Mouse (Mus musculus) CD4-positive, CD25-positive, alpha-beta regulatory T cell, adult 2 months (primary cell): Measurements from ENCODE around the gene Cyb5d1.

Source experiments
- DNase-seq: peaks from one replicate; pipeline ENCODE4 v3.0.0-alpha.2; 2012; ENCODE audit warnings: low read depth, low spot score

The Cyb5d1 gene

DNA sequence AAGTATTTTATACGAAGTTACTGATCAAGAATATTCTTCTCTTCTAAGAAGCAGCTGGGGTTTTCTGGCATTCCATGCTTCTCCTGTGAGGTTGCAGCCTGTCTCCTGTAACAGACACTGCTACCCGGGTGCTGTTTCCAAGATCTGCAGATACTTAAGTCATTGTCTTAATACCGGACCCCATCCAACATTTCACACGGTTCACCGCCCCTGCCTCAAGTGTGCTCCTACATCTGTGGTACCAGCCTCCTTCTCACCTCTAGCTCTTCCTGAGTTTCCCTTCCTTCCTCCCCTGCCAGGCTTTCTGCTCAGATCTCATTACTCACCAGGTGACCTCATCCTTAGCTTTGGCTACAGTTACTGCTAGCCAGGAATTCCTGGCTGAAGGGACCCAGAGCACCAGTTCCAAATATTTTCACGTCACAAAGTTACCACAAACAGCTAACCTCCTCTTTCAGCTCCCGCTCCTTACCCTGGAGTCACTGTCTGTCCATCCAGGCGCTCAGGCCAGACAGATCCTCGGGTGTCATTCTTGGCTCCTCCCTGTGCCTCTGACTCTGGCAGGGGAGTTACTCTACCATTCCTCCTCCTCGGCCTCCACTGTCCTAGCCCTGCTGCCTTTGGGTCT lies 12.8 kb downstream of the Cyb5d1 start:
- no peak for DNase-seq

DNA sequence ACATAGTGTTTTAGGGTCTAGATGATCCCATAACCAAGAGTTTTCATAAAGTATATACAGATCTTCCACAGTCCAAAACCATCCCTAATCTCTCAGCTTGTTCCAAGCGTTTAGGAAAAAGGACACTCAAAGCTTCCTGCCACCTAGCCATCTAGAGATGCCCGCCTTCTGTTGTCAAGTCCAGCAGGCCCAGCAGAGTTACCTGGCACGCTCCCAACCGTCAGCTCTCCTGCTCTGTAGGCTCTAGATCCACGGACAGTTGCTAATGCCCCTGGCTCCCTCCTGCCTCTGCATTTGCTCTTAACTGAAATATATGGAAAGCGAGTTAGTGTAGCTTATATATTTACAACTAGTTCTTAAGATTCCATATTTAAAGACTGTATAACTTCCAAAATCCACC lies 14.1 kb downstream of the Cyb5d1 start:
- DNase-seq, result no peak

DNA sequence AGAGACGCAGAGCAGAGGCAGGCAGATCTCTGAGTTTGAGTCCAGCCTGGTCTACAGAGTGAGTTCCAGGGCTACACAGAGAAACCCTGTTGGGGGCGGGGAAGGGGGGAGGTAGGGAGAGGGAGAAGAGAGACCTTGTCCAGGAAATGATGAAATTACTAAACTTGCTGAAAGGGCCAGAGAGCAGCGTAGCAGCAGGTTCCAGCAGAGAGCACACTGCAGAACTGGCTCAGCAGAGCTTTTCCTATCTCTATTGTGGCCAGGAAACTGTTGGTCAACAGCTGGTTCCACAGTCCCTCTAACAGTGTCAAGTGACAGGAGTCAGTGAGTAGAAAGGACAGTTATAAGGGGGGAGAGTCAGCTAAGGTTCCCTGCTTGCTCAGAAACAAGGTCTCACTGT lies 15.8 kb downstream of the Cyb5d1 start:
- no peak for DNase-seq

DNA sequence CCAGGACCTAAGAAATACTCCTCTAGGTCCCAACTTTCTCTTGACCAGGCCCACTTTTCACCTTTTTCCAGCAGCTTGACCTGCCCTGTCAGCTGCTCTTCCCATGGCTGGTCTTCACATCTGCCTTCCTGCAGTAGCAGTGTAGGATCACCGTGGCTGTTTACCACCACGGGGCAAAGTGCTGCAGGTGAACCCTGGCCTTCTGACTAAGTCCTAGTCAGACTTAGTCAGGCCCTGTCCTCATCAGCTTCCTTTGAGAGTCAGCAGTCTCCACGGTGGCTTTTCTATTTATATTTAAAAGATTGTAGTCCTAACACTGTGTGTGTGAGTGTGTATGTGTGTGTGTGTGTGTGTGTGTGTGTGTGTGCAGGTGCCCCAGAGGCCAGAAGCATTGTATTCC lies 17.7 kb downstream of the Cyb5d1 start:
- DNase-seq, result no peak

DNA sequence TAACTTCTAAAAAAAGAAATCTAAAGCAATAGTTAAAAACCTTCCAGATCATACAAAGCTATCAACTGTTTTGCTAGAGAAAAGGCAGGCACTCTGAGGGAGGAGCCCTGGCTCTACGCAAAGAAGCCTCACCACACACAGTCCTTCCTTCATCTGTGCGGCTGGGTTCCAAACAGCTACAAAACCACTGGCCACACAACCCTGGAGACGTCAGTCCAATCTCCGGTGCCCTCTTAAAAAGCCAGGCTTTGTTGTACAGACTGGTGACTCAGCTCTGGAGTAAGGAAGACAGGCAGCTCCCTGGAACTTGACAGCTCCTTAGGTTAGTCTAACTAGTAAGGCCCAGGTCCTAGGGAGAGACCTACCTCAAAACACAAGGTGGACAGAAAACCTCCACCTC lies 19.8 kb downstream of the Cyb5d1 start:
- DNase-seq, result no peak

DNA sequence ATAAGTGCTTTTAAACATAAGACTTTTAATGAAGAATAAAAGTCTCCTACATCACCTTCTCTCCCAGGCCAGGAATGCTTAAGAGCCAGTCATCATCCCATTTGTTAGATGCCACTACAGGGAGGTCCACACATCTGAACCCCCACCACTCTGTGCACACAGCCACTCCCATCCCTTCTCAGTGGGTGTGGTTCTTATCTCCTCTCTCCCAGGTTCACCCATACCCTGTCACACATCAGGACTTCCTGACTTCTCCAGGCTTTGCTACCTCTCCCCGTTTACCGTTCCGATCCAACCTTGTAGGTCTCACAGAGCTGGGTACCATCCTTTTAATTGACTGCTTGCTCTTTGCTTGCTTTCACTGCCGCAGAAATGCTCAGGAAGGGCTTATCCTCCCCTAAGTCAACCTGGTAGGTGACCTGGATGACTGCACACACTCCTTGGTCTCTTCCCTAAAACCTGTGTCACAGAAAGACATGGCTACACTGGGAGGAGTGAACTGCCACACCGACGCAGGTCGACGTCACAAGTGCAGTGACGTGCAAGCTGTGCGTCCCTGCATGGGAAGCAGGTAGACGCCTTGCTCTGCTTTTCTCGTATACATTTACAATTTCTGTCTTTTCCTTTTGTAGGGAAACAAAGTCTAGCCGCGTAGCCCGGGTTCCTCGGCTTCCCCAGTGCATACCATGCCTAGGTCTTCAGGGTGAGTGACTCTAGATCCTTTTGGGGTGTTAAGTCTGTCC lies 22.0 kb downstream of the Cyb5d1 start:
- DNase-seq, result no peak

DNA sequence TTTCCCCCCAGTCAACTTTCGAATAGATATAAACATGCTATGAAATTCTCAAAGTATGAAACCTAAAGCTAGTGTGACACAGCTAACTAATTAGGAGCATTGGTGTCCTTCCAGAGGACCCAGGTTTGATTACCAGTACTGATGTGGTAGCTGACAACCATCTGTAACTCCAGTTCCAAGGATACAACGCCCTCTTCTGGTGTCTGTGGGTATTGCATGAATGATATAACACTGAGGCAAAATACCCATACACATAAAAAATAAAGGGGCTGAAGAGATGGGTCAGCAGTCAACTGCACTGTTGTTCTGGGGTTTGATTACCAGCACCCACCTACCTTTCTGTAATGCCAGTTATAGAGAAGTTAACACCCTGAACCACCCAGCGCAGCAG lies 22.7 kb downstream of the Cyb5d1 start:
- peak; percentile 79 for DNase-seq

DNA sequence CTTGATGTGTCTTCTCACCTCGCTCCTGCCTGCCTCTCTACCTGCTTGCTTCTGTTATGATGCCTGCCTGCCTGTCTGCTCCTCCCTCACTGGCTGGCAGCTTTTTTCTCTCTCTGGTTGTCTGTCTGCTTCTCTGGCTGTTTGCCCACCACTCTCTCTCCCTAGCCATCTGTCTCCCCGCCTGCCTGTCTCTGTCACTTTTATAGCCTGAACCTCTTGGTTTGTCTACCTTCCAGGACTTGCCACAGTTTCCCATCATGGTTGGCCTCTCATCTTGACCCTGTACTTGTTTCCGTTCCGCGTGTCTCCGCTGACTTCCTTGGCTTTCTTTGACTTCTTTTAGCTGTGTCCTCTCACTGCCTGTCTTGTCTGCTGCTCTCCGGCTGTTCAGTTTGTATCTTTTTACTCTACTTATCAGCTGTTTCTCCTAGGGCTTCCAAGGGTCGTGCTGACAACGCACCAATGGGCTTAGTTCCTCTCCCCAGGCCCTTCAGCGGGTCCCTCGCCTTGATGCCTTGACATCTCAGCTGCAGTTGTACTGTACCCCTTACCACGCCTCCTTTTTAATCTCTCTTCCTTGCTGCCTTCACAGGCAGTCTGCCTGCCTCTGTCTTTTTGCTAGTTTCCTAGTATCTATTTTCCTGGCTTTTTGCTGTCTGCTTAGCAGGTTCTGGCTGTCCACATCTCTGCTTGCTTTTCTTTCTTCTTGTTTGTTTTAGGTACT lies 23.2 kb downstream of the Cyb5d1 start:
- peak; percentile 47 for DNase-seq

DNA sequence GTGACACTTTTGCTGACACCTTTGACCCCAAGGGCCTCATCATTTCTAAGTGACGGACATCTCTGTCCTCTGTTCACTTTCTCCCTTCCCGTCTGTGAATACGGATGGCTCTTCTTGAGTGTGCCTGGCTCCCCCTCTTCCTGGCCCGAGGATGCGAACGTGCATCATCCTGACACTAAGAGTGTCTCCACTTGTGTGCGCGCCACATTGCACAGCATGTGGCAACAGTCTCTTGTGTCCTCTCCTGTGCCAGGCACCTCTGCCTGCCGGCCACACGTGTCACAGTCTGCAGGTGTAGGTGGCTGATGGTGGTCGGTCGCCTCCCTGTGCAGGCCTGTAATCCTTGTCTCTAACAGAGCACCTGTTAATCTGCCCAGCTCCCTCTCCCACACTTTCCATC lies 23.8 kb downstream of the Cyb5d1 start:
- no peak for DNase-seq

DNA sequence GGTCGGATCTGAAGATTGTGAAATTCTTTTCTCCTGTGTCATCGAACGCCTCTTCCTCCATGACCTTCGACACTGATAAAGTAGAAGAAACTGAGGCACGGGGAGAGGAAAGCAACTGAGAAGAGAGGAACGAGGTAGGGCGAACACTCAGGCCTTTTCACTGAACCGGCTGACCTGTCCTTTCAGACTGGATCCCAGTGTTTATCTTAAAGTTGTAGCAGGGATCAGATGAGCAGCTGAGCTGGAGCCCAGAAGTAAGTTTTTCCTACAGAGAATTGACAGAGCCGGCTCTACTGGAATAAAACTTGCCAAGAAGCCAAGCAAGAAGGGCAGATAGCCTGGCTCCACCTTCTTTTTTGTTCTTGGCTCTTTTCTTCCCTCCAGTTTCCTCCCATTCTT lies 24.6 kb downstream of the Cyb5d1 start:
- no peak for DNase-seq

DNA sequence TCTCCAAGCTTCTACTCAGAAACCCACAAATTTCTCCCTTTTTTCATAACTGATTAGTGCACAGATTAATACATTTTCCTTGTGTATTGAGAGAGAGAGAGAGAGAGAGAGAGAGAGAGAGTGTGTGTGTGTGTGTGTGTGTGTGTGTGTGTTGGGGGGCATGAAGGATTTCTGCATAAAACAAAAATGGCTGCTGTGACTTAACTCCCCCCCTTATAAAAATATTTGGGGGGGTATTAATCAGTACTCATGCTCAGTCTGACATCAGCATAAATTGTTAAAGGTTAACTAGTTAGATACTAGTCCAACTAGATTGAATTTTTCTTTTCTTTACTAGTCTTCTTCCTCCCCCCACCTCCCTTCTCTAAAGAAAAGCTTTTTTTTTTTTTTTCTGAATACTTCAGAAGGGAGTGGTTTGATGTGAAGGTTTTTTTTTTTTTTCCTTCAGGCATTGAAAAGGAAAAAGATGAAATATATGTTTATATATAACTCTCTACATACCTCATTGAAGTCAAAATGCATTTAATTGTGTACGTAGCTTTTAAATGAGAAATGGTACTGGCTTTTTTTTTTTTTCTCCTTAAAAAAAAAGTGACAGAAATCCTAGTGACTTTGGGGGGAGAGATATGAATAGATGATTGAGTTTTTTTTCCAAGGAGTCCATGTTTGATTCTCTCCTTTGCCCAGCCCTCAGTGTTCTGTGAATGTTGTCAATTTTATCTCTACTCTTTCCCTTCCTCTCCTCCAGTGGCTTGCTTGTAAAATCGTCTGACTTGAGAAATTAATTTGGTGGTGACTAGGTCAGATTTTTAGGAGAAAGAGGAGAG lies 25.2 kb downstream of the Cyb5d1 start:
- no peak for DNase-seq

DNA sequence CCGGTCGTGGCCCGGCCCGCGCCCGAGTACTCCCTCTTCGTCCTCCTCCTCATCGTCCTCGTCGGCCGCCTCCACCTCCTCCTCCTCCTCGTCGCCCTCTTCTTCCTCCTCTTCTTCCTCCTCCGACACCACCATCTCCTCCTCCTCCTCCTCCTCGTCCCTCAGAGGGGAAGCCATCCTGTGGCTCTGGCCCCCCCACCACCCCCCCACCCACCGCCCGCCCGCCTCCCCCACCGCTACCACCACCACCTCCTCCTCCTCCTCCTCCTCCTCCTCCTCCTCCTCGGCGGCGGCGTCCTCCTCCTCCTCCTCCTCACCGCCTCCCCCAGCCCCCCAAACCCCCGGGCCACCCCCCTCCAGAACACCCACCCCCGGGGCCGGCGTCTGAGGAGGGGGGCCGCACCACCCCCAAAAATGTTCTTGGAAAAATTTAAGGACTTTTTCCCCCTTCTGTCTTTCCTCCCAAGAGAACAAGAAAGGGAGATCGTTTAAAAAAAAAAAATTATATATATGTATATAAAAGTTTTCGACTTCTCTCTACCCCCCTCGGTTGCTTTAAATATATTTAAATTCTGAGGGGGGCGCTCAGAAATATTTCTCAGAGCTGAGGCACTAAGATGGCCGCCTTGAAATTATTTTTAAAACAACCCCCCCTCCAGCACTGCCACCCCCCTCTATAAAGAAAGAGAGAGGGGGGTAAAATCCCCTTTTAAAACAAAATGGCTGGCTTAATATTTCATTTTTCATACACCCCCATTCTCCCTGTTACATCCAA lies 26.0 kb downstream of the Cyb5d1 start, which contains the start of gene Chd3:
Gene Chd3 (minus strand): TSS at position 192 of the 775 bp plus-strand sequence.
- peak; percentile 44 for DNase-seq

DNA sequence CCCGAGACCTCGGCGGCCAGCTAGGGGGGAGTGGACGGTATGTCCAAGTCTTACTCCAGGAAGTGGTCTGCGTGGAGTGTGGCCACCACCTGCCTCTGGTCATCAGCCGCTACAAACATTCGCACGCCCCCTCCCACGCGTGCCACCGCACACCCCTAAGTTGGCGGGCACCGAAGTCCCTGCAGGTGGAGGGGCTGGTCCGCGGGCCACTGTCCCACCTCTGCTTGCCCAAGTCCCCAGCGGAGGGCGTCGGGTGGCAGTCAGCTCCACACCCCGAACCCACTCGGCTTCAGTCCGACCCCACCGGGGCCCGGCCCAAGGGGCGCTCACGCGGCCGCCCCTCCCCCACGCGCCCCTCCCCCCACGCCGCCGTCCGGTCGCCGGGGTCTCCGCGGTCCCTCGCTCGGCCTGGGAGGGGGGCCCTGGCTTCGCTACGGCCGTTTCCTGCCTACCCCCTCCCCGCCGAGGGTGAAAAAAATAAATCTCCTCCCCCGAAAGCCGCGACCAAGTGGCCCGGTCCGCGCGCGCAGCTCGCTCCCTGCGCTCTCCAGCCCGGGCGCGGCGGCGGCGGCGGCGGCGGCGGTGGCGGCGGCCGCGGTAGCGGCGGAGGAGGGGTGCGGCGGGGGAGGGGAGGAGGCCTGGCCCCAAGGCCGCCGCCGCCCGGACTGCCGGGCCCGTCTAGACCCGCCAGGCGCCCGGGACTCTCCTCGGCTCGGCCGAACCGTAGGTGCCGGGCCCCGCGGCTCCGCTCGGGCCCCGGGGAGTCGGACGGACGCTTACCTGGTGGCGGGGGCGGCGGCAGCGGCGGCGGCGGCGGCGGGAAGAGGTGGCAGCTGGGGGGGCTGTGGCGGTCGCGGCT lies 26.8 kb downstream of the Cyb5d1 start:
- DNase-seq, result peak; percentile 68

DNA sequence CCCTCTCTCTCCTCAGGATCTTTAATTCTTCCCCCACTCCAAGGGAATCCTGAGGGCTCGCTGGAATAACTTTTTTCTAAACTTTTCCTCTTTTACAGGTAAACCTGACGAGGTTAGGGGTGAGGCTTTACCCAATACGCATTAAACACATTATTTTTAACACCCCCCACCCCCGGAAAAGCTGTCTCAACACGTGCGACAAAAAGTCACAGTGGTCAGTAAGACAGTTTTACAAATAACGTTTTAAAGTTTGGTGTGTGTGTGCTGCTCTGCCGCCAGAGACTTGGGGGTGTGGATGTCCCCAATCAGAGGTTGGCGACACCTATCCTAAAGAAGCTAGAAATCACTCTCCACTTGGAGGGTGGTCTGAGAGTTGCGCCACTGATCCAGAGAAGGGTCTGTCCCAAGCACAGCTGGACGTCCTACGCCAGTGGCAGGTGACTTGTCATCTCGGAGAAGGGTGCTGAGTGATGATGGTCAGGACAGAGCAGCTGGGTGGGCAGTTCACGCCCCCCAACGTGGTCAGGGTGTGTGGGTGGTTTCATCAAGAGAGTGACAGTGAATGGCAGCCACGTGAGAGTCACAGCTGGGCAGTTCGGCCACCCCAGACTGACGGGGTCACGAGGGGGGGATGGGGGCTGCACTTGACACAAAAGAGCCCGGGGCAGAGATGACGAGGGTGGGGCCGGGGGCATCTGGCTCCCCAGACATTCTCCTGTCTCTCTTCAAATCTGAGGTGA lies 27.6 kb downstream of the Cyb5d1 start:
- peak; percentile 54 for DNase-seq

DNA sequence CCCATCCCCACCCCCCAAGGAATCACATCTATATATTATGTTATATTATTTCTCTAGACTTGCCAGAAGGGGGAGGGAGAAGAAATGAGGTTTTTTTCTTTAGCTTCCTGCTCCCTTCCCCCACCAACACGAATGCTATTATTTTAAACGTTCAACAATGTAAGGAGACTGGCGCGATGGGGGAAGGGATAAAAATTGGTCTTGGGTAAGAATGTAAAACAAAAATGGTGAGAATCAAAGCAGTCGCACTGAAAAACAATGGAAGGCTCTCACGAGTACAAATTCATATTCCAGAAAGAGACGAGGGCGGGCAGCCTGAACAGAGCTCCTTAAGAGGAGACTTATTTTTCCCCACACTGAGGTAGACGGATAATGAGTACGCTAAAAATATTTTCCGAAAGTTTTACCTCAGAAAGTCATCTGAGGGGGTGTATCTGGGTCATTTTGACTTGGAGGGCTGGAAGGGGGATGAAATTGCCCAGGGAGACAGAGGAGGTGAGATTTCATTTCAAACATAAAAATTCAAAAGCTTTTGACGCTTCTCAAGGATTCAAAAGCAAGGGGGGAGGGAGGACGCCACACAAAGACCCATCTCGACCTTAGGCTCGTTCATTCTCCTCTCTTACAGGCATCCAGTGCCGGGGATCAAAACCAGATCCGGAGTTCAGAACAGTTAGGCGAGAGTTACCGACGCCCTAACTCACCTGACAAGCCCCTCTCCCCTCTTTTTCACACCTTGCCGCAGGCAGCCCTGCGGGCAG lies 28.4 kb downstream of the Cyb5d1 start:
- DNase-seq, result peak; percentile 69

DNA sequence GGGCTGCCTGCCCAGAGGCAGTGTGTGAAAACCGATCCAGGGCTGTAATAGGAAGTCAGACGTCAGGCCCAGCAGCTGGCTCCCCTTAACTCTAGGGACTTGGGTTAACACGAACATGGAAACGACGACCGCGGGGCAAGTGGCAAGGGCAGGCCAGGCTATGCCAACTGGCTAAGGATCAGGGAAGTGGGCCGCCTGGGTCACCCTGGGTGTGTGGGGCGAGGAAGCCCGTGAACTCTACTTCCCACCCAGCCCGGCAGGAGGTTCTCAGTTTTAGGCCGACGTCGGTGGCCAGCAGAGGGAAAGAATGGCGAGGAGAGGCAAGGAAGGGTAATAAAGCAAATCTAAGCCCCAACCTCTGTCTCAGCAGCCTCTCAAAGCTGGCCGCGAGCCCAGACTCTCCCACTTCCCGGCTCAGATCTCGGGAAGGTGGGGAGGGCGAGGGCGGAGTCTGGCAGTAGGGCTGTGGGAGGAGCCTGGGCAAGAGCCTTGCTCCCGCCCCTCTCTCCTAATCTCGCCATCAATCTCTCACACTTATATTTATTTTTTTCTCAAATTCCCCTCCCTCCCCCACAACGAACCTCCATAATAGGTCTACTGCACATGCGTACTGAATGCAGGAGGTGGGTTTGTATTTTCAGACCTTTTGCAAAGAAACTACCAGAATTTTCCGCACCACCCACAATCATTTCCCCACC lies 29.1 kb downstream of the Cyb5d1 start:
- peak; percentile 97 for DNase-seq

DNA sequence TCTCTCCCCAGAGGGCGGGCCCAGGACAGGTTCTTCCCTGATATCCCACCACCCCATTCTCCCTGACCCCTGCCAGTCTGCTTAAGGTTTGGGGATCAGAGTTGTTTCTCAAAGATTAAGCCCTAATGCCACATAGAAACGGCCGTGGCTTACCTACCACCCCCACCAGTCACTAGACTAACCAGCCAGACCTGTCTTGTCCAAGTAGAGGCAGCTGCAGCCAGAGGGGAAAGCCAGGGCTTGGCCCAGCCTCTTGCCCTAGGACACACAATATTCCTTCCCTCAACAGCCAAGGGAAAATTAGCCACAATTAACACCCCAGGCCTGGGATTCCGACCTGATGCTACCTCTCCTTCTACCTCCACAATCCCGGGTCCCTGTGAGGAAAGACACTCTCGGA lies 29.7 kb downstream of the Cyb5d1 start:
- DNase-seq, result peak; percentile 25

DNA sequence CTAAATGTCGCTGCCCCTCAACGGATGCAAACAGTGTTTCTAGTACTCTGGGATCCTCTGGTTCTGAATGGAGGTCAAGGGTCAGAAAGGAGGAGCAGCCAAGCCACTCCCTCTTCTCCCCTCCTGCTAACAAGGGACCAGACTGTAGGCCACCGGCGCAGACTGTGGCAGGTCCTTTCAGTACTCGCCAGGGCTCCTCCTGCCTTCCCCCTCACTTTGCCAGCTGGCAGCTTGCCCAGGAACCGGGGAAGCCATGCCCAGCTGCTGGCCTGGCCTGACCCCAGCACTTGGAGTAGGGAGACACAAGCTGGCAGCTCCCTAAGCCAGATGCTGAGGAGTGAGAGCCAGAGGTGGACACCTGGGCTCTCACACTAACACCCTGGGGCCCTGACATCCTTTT lies 30.5 kb downstream of the Cyb5d1 start:
- peak; percentile 39 for DNase-seq
